Mouse (Mus musculus): ENCODE results near the gene 1700088E04Rik.
A peak's percentile ranks its signal among the peaks of the same experiment; 100 is the strongest.

Gene 1700088E04Rik

DNA sequence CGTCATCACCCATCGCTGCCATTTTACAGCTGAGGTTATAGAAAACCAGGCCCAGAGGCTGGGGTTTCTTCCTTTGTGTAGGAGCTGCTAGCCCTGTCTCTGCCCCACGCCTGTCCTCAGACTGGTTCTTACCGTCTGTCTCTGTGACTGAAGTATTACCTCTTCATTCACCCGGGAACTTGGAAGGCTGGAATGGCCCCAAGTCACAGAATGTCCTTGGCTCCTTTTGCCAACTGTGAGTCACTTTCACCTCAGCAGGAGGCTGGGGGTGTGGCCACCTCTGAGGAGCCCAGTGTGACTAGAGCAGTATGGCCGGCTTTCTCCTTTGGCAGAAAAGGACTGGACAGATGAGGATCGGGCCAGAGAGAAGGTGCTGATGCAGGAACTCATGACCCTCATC lies 9.6 kb downstream of the 1700088E04Rik start:
- DNase-seq (ENCODE audit: low spot score in 2 of 2) = no peak

DNA sequence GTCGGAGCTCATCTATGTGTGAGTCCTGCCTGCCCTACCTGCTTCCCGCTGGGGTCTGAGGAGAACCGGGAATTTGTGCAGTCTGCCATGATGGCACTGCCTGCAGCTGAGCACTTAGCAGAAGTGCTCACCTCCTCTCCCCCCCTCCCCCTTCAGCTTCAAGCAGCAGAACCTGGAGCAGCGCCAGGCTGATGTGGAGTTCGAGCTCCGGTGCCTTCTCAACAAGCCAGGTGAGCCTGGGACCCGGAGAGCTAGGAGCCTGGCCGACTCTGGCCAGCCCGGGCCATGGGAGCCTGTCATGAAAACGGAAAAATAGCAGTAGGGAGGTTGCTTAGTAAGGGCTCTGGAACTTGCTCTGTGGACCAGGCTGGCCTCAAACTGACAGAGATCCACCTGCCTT lies 10.3 kb downstream of the 1700088E04Rik start:
- no peak for DNase-seq (ENCODE audit: low spot score in 2 of 2)

DNA sequence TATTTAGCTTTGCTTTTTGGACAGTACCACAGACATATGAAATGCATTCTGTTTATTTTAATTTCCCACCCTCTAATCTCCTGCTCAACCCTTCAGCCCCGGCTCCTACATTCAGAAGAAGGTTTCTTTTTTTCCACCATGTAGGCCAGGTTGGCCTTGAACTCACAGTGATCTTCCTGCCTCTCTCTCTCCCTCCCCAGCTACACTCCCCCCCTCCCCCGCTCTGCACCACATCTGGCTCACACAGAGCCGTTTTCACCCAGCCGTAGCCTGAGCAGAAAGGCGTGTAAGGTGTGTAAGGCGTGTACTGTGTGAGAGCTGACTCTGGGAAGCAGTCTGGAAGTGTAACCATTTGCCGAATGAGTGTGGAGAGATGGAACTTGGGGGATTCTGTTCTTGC lies 11.7 kb downstream of the 1700088E04Rik start:
- DNase-seq (ENCODE audit: low spot score in 2 of 2) = no peak

DNA sequence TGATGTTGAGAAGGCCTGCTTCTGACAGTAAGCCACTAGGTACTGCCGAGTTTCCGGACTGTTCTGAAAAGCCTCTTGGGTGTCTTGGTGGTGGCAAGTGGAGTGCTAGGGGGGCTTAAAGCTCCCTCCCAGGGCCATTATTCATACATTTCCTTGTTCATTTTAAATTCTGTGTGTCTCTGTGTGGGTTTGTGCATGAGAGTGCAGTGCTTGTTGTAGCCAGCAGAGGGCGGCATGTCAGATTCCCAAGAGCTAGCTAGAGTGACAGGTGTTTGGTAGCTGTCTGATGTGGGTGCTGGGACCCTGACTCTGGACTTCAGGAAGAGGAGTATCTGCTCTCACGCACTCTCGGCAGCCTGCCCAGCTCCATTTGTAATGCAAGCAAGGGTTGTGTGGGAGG lies 12.8 kb downstream of the 1700088E04Rik start:
- DNase-seq (ENCODE audit: low spot score in 2 of 2) = no peak

GRCm38 (mm10) chr15:79127101-79127500 lies 14.0 kb downstream of the 1700088E04Rik start:
- no peak for DNase-seq (ENCODE audit: low spot score in 2 of 2)

GRCm38 (mm10) chr15:79126217-79126932 lies 14.7 kb downstream of the 1700088E04Rik start:
- peak in 1 of 2 experiments; percentile 25 for DNase-seq (ENCODE audit: low spot score in 2 of 2)

DNA sequence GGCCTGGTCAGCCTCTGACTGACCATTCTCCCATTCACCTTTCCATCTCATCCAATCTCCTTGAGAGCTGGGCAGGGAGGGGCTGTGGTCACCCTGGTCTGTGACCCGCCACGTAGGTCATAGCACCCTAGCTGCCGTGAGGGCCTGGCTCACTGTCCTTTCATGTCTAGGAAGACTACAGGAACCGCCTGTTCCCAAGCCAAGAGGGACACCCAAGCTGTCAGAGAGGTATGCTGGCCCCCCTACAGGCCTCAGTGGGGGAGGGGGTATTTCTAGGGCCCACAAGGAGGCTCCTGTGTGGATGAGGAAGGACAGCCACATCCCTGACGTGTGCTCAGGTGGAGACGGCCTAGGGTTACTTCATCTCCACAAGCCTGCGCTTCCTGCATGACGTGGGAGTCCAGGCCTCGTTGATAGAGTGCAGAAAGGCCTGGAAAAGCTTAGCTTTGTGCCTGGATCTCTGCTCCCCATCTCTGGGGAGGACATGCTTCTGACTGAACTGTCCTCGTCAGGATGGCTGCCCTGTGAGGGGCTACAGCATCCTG lies 16.6 kb downstream of the 1700088E04Rik start:
- no peak for DNase-seq (ENCODE audit: low spot score in 2 of 2)

GRCm38 (mm10) chr15:79123751-79124150 lies 17.3 kb downstream of the 1700088E04Rik start:
- no peak for DNase-seq (ENCODE audit: low spot score in 2 of 2)

DNA sequence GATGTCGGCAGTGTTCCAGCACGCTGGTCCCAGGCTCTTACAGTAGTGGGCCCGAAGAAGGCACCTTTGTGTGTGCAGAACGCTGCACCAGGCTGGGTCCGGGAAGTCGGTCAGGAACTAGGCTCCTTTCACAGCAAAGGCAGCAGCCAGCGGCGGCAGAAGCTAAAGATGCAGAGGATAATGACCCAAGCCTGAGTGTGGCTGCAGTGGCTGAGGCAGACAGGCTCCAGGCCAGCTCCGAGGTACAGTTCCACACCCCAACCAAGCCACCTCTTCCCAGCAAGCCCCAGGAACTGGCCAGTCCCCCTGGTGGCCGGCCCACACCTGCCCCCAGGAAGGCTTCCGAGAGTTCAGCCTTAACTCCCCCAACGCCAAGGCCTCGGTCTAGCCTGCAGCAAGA lies 18.5 kb downstream of the 1700088E04Rik start:
- no peak for DNase-seq (ENCODE audit: low spot score in 2 of 2)

GRCm38 (mm10) chr15:79122119-79122518 lies 18.9 kb downstream of the 1700088E04Rik start:
- DNase-seq (ENCODE audit: low spot score in 2 of 2) = no peak

- DNase-seq (ENCODE audit: low spot score in 2 of 2) = no peak
Measured at GRCm38 (mm10) chr15:79119491-79119890, 21.6 kb downstream of the 1700088E04Rik start.

DNA sequence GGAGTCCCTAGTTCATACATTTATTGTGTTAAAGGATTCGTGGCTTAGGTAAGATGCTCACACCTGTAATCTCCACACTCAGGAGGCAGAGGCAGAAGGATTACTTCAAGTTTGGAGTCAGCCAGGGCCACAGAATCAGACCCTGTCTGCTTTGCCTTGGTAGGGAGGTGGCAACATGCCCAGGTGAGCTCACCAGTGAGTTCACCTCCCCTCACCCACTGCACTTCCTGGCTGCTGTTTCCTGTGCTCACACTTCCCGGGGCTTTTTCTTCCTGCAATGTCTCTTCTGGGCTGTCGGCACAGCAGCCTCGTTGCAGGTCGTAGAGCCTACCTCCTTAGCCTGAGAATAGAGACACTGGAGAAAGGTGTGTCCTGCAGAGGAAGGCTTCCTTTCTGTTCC lies 25.8 kb downstream of the 1700088E04Rik start:
- no peak for DNase-seq (ENCODE audit: low spot score in 2 of 2)

DNA sequence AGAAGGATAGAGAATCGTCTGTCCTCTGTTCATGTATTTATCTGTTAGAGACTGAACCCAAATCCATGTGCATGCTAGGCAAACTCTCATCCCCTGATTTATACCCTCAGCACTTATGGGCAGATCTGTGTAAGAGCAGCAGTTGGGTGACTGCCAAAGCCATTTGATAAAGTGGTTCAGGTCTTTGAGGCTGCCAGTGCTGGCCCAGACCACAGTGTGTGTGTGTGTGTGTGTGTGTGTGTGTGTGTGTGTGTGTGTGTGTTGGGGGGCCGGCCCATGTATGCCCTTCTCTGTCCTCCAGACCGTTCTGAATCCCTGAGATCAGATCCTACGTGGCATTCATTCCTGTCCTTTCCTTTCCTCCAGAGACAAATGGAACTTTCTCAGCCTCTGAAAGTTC lies 29.3 kb downstream of the 1700088E04Rik start:
- no peak for DNase-seq (ENCODE audit: low spot score in 2 of 2)

- no peak for DNase-seq (ENCODE audit: low spot score in 2 of 2)
Measured at GRCm38 (mm10) chr15:79110528-79110927, 30.5 kb downstream of the 1700088E04Rik start.

- no peak for DNase-seq (ENCODE audit: low spot score in 2 of 2)
Measured at GRCm38 (mm10) chr15:79110031-79110430, 31.0 kb downstream of the 1700088E04Rik start.

- no peak for DNase-seq (ENCODE audit: low spot score in 2 of 2)
Measured at GRCm38 (mm10) chr15:79109321-79109934, 31.6 kb downstream of the 1700088E04Rik start.

DNA sequence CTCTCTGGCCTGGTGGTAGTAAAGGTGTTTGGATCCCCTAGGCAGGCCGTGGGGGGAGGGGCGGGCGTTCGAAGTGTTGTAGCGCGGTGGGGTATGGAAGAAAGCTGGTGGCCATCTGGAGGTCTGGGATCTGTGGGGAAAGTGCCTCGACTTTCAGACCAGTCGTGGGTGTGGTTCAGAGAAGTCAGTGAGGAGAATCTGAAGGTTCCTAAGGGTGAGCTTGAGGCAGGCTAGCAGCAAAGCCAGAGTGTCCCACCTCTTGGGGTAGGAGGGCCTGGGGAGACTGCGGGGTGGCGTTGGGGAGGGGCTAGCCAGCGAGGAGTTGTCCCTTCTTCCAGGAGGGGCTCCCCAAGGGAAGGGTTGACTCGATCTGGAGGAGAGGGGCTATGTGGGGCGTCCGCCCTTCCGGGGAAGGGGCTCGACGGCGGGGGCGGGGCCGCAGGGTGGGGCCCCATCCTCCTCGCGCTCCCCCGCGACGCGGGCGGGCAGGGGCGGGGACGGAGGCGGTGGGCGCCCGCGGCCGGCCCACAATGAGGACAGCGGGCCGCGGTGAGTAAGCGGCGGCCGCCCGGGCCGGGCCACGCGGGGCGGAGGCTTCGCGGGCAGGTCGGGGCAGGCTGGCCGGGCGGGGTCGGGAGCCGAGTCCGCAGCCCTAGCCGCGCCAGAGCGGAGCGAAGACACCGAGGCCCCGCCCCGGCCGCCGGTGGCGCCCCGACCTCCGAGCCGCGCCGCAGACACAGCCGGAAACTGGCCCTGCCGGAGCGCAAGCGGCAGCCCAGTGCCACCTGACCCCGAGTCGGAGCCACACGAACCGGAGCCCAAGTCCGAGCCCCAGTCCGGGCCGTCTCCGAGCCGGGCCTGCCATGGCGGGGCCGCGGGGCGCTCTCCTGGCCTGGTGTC lies 32.4 kb downstream of the 1700088E04Rik start, which contains the start of gene Micall1:
TSS of gene Micall1 (plus strand) at position 478 of the 900 bp plus-strand sequence.
- peak; percentile 43 to 64 for DNase-seq (ENCODE audit: low spot score in 2 of 2)

- no peak for DNase-seq (ENCODE audit: low spot score in 2 of 2)
Measured at GRCm38 (mm10) chr15:79107966-79108365, 33.1 kb downstream of the 1700088E04Rik start.

DNA sequence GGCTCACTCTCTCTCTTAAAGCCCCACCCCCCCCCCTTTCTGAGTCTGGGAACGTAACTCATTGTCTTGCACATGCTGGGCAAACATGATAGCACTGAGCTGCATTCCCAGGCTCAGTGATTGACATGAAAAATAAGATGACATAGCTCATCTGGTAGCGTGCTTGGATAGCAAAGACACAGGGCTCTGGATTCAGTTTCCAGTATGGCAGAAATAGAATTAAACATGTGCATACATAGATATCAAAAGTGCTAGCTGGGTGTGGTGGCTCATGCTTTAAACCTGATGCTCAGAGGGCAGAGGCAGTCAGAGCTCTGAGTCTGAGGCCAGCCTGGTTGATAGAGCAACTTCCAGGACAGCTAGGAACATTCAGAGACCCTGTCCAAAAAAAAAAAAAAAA lies 35.2 kb downstream of the 1700088E04Rik start:
- no peak for DNase-seq (ENCODE audit: low spot score in 2 of 2)

DNA sequence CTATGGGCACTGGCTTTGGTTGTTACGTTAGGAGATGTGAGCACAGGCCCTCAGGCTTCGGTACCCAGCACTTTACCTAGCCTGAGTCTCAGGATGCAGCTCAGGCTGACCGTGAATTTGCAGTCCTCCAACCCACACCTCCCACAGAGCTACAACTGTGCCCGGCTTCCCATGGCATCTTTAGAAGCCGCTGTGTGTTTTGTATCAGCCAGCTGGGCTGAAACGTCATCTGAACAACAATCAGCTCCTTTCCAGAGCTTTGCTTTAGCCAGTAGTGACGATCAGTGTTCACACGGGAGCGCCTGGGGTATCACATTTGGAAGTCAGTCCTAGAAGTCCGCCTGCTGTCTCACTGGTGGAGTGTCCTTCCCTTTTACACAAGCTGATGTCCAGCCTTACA lies 37.8 kb downstream of the 1700088E04Rik start:
- DNase-seq (ENCODE audit: low spot score in 2 of 2) = no peak

DNA sequence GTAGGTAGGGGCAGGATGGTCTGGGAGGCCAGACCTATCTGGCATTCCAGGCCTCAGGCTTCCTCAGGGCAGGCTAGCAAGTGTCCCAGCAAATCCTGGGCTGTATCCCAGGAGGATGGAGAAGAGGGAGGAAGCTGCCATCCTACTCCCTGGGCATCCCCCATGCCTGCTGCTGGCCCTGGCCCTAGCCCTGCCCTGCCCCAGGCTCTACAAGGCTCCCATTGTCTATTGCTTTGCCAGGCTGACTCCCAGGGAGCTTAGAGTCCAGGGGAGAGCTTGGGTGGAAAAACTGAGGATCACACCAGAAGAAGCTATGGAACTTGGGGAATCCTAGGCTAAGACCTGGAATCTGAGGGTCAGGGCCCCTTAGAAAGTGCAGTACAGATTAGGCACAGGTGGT lies 39.5 kb downstream of the 1700088E04Rik start:
- no peak for DNase-seq (ENCODE audit: low spot score in 2 of 2)

- DNase-seq (ENCODE audit: low spot score in 2 of 2) = no peak
Measured at GRCm38 (mm10) chr15:79100391-79100790, 40.7 kb downstream of the 1700088E04Rik start.

All from spleen, postnatal 14 days (tissue).